Mouse (Mus musculus): ENCODE data around the gene Scimp.
"Not testable (repeated sequence)": the region's sequence is repeated elsewhere in the genome, so short reads cannot be mapped to it uniquely, and the experiment has no call there.

The Scimp gene

GRCm38 (mm10) chr11:70770804-70771203 is 41.6 kb downstream of the Scimp start:
- DNase-seq (ENCODE audit: low spot score in 2 of 2) = no peak

GRCm38 (mm10) chr11:70765776-70766445 is 46.5 kb downstream of the Scimp start:
- DNase-seq (ENCODE audit: low spot score in 2 of 2) = no peak

GRCm38 (mm10) chr11:70763936-70764808 is 48.2 kb downstream of the Scimp start, which contains the start of gene Zfp3:
TSS of gene Zfp3 (plus strand) at chr11:70764209.
- peak; percentile 79 to 80 for DNase-seq (ENCODE audit: low spot score in 2 of 2)

- no peak for DNase-seq (ENCODE audit: low spot score in 2 of 2)
Observed at GRCm38 (mm10) chr11:70763582-70763935, 48.8 kb downstream of the Scimp start.

GRCm38 (mm10) chr11:70762641-70763040 is 49.7 kb downstream of the Scimp start:
- DNase-seq (ENCODE audit: low spot score in 2 of 2) = no peak

GRCm38 (mm10) chr11:70760446-70760845 is 51.9 kb downstream of the Scimp start:
- DNase-seq (ENCODE audit: low spot score in 2 of 2) = not testable (repeated sequence)

- DNase-seq (ENCODE audit: low spot score in 2 of 2) = peak; percentile 39 to 62
Observed at GRCm38 (mm10) chr11:70755645-70756044, 56.7 kb downstream of the Scimp start.

- DNase-seq (ENCODE audit: low spot score in 2 of 2) = no peak
Observed at GRCm38 (mm10) chr11:70754958-70755357, 57.4 kb downstream of the Scimp start.

GRCm38 (mm10) chr11:70754476-70754875 is 57.9 kb downstream of the Scimp start:
- DNase-seq (ENCODE audit: low spot score in 2 of 2) = no peak

GRCm38 (mm10) chr11:70753146-70753545 is 59.2 kb downstream of the Scimp start:
- no peak for DNase-seq (ENCODE audit: low spot score in 2 of 2)

- DNase-seq (ENCODE audit: low spot score in 2 of 2) = no peak
Observed at GRCm38 (mm10) chr11:70752337-70753017, 59.9 kb downstream of the Scimp start.

GRCm38 (mm10) chr11:70747876-70748545 is 64.4 kb downstream of the Scimp start:
- no peak for DNase-seq (ENCODE audit: low spot score in 2 of 2)

GRCm38 (mm10) chr11:70745636-70746035 is 66.8 kb downstream of the Scimp start:
- no peak for DNase-seq (ENCODE audit: low spot score in 2 of 2)

GRCm38 (mm10) chr11:70742581-70743459 is 69.6 kb downstream of the Scimp start:
- no peak for DNase-seq (ENCODE audit: low spot score in 2 of 2)

GRCm38 (mm10) chr11:70742117-70742516 is 70.3 kb downstream of the Scimp start:
- no peak for DNase-seq (ENCODE audit: low spot score in 2 of 2)

- no peak for DNase-seq (ENCODE audit: low spot score in 2 of 2)
Observed at GRCm38 (mm10) chr11:70741603-70742002, 70.8 kb downstream of the Scimp start.

Measured in right cerebral cortex, postnatal 36 days (tissue).